Mouse (Mus musculus) forebrain, embryonic 12.5 days (tissue): ENCODE measurements around the gene Defb48. TPM values are rescaled to one million over a fixed set of nuclear protein-coding genes. Genes with fewer than 3 reads are reported as not detected.

Experiments used
- polyA plus RNA-seq: library from polyadenylated mRNA; unstranded; fragments of >200 nt; fragmentation: Nextera tagmentation; extraction: Ambion mirVana; gene quantifications from 2 replicates; pipeline ENCODE4 v1.2.1, GENCODE M21; 2016

Defb48 gene
- polyA plus RNA-seq, 1 experiment from 2014 or later: not detected

Other genes starting within 250 kb of the Defb48 start
- 34.3 and 35.2 TPM in 2 replicates for gene Ints6, start 223.3 kb downstream of the Defb48 start, polyA plus RNA-seq
- 15.1 and 15.3 TPM in 2 replicates for gene Wdfy2, start 146.8 kb downstream of the Defb48 start, polyA plus RNA-seq
- gene Defb47, start 13.6 kb upstream of the Defb48 start, polyA plus RNA-seq: not detected in 2 replicates
- gene Defb43, start 27.3 kb upstream of the Defb48 start, polyA plus RNA-seq: not detected in 2 replicates
- not detected in 2 replicates for gene Defb42, start 62.5 kb upstream of the Defb48 start, polyA plus RNA-seq
- gene Defb30, start 65.5 kb upstream of the Defb48 start, polyA plus RNA-seq: not detected in 2 replicates